Mouse (Mus musculus) gastrocnemius, postnatal 14 days (tissue): ENCODE results near the gene Arfgap2. TPM values are rescaled to one million over a fixed set of nuclear protein-coding genes. Genes with fewer than 3 reads are reported as not detected.
A peak's percentile ranks its signal among the peaks of the same experiment; 100 is the strongest.
"Not testable (repeated sequence)": the region's sequence is repeated elsewhere in the genome, so short reads cannot be mapped to it uniquely, and the experiment has no call there.

ENCODE experiments used
- DNase-seq: peaks from one replicate; pipeline ENCODE4 v3.0.0; 2021; ENCODE audit warnings: mixed read lengths
- intact Hi-C: fragments of 180-260 bp; cut with DNase I; formaldehyde crosslinking; loops from one replicate; pipeline ENCODE4 v1.15.1; 2025; ENCODE audit warnings: low total_unique reads
- long read RNA-seq, 2 experiments: library from polyadenylated mRNA; stranded (forward); transcript quantifications; one replicate each; pipeline ENCODE4 v2.0.0; 2021
- total RNA-seq, 2 experiments: library from RNA; stranded (reverse); gene quantifications; 2 replicates each; pipeline ENCODE4 v1.2.3; 2021

The Arfgap2 gene
- 100 to 1,000 TPM in 1 of 2 experiments, 10 to 100 TPM in 1; 74.4 to 104 TPM for total RNA-seq
- long read RNA-seq, experiment 1, transcript Arfgap2-202 (16 exons, 3,068 nt), result minor isoform, 84 of 264 reads
- long read RNA-seq, experiment 1, transcript Arfgap2-201 (17 exons, 2,791 nt), result major isoform, 96 of 264 reads
- long read RNA-seq, experiment 1, partial matches to known transcripts, result 77 of 264 reads
- long read RNA-seq, experiment 1, other reads (novel, unspliced or antisense), result 7 of 264 reads
- long read RNA-seq, experiment 2, transcript Arfgap2-202 (16 exons, 3,068 nt), result major isoform, 101 of 257 reads
- long read RNA-seq, experiment 2, transcript Arfgap2-201 (17 exons, 2,791 nt), result minor isoform, 95 of 257 reads
- long read RNA-seq, experiment 2, partial matches to known transcripts, result 54 of 257 reads
- long read RNA-seq, experiment 2, other reads (novel, unspliced or antisense), result 7 of 257 reads

GRCm38 (mm10) chr2:91264711-91265681 lies at the start of gene Arfgap2:
Gene Arfgap2, plus strand, starts transcription at chr2:91264974.
- peak; percentile 98 for DNase-seq
- intact Hi-C loops, result no loop called here

GRCm38 (mm10) chr2:91217032-91217431 lies 47.7 kb upstream of the Arfgap2 start:
- intact Hi-C loops, result no loop called here

GRCm38 (mm10) chr2:91220501-91220900 lies 44.3 kb upstream of the Arfgap2 start:
- intact Hi-C loops, result no loop called here

More at GRCm38 (mm10) chr2:91217032-91217431, 47.7 kb upstream of the Arfgap2 start:
- no peak for DNase-seq

GRCm38 (mm10) chr2:91223614-91224013 lies 41.2 kb upstream of the Arfgap2 start:
- DNase-seq, result no peak
- intact Hi-C loops, result no loop called here

More at GRCm38 (mm10) chr2:91220501-91220900, 44.3 kb upstream of the Arfgap2 start:
- DNase-seq, result no peak

- intact Hi-C loops, result no loop called here
- no peak for DNase-seq
Measured at GRCm38 (mm10) chr2:91229735-91230134, 35.0 kb upstream of the Arfgap2 start.

GRCm38 (mm10) chr2:91236601-91237510 lies 27.9 kb upstream of the Arfgap2 start, which contains the start of gene Ddb2:
Gene Ddb2, minus strand, starts transcription at chr2:91236982.
- intact Hi-C loops, result no loop called here

GRCm38 (mm10) chr2:91237511-91238080 lies 27.2 kb upstream of the Arfgap2 start:
- intact Hi-C loops, DNase-seq: not testable (repeated sequence)

More at GRCm38 (mm10) chr2:91236601-91237510, 27.9 kb upstream of the Arfgap2 start, which contains the start of gene Ddb2:
- DNase-seq, result peak; percentile 97

GRCm38 (mm10) chr2:91242547-91242946 lies 22.2 kb upstream of the Arfgap2 start:
- intact Hi-C loops, result no loop called here
- DNase-seq, result no peak

- intact Hi-C loops, result no loop called here
- DNase-seq, result no peak
Measured at GRCm38 (mm10) chr2:91243416-91243815, 21.4 kb upstream of the Arfgap2 start.

- no peak for DNase-seq
- intact Hi-C loops, result no loop called here
Measured at GRCm38 (mm10) chr2:91244557-91245228, 20.1 kb upstream of the Arfgap2 start.

- intact Hi-C loops, result no loop called here
- no peak for DNase-seq
Measured at GRCm38 (mm10) chr2:91248366-91248765, 16.4 kb upstream of the Arfgap2 start.

- no peak for DNase-seq
- intact Hi-C loops, result no loop called here
Measured at GRCm38 (mm10) chr2:91252001-91252400, 12.8 kb upstream of the Arfgap2 start.

GRCm38 (mm10) chr2:91252512-91252911 lies 12.3 kb upstream of the Arfgap2 start:
- no peak for DNase-seq
- intact Hi-C loops, result no loop called here

- intact Hi-C loops, result no loop called here
- DNase-seq, result no peak
Measured at GRCm38 (mm10) chr2:91254725-91255380, 9.9 kb upstream of the Arfgap2 start.

GRCm38 (mm10) chr2:91255661-91256150 lies 9.1 kb upstream of the Arfgap2 start, which contains the start of gene Pacsin3:
Gene Pacsin3, plus strand, starts transcription at chr2:91255954.
- intact Hi-C loops, result no loop called here
- DNase-seq, result peak; percentile 41

- intact Hi-C loops, result no loop called here
- DNase-seq, result peak; percentile 75
Measured at GRCm38 (mm10) chr2:91256256-91257125, 8.3 kb upstream of the Arfgap2 start.
